ENCODE assay signal across 17 mouse cellular contexts in the genomic region with DNA sequence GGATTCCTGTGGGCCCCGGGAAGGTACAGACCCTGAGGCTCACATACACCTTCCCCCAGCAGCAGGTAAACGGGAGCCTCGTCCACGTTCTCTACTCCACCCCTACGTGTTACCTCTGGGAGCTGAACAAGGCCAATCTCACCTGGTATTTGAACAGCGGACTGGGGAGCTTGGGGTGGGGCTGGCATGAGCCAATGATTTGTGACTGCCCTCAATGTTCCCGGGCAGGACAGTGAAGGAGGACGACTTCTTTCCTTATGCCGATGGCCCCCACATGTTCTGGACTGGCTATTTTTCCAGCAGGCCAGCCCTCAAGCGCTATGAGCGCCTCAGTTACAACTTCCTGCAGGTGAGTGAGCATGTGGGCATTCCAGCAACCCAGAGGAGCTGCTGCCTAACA. TPM values are rescaled to one million over a fixed set of nuclear protein-coding genes. Genes with fewer than 3 reads are reported as not detected.
DNase-seq lines count a peak whose midpoint lies in the region.
"Had no signal": no experiment of that assay in that cellular context is flagged by ENCODE, and none has a peak within 500 bp of the region (broad histone marks: within the 10 kb centered on the region; RNA-seq: fewer than 3 reads in every experiment).

No protein-coding gene starts in this region.

- peak; percentile 58 for DNase-seq in heart, adult 11 months
- DNase-seq in heart, postnatal 10 days: no peak
- DNase-seq in layer of hippocampus, adult 11-12 months (ENCODE audit: low spot score): peak; percentile 2
- no peak for DNase-seq in layer of hippocampus, postnatal 36 days
- peak; percentile 33 for DNase-seq in testis, postnatal 10 days (ENCODE audit: low spot score)
- no peak for DNase-seq in testis, postnatal 14 days (ENCODE audit: low spot score)
- DNase-seq: adrenal gland, adult 8-10 months; adrenal gland, postnatal 14 days; adrenal gland, postnatal 36 days; B cell, adult 2 months; cerebellum, adult 11-12 months; cerebellum, adult 2 months; cerebellum, adult 9-10 months; cerebellum, postnatal 10 days; cerebellum, postnatal 25 days had no signal

- intact Hi-C loops in heart, postnatal 10 days (cut with DNase I): no loop called here

RNA-seq across cellular contexts. Expression of a gene that starts 7.8 kb away (rescaled TPM):
- 10 to 100 TPM; 32.5 to 34.6 TPM for total RNA-seq in heart, postnatal 10 days (2021)
- total RNA-seq in layer of hippocampus, postnatal 36 days (2021): 10 to 100 TPM; 30.5 to 36.8 TPM

RNA-seq across cellular contexts. Expression of a gene that starts 9.8 kb away (rescaled TPM):
- 10 to 100 TPM; 27.4 to 27.7 TPM for total RNA-seq in heart, postnatal 10 days (2021)
- 10 to 100 TPM; 26.1 to 28.4 TPM for total RNA-seq in layer of hippocampus, postnatal 36 days (2021)

RNA-seq across cellular contexts. Expression of a gene that starts 10.3 kb away (rescaled TPM):
- 10 to 100 TPM; 48.5 to 51.6 TPM for total RNA-seq in heart, postnatal 10 days (2021)
- 10 to 100 TPM; 55.0 to 65.7 TPM for total RNA-seq in layer of hippocampus, postnatal 36 days (2021)

RNA-seq across cellular contexts. Expression of a gene that starts 19.3 kb away (rescaled TPM):
- total RNA-seq in heart, postnatal 10 days (2021): 10 to 100 TPM; 28.0 to 29.5 TPM
- total RNA-seq in layer of hippocampus, postnatal 36 days (2021): 10 to 100 TPM; 52.1 to 60.6 TPM

RNA-seq across cellular contexts. Expression of a gene that starts 23.1 kb away (rescaled TPM):
- total RNA-seq in heart, postnatal 10 days (2021): not detected
- not detected for total RNA-seq in layer of hippocampus, postnatal 36 days (2021)
- total RNA-seq: adrenal gland, adult 18-20 months; adrenal gland, postnatal 14 days; CH12.LX had no signal

Comparison
In these comparisons a context has a peak if more than half of its experiments do, and no peak if none do; other contexts are left out.
1. DNase-seq: peak in heart, adult 11 months (single experiment), layer of hippocampus, adult 11-12 months (single experiment) and testis, postnatal 10 days (single experiment); none in heart, postnatal 10 days (0 of 2), layer of hippocampus, postnatal 36 days (0 of 2) and testis, postnatal 14 days (single experiment).